Mouse (Mus musculus): Measurements from ENCODE around the gene Isl2. TPM values are rescaled to one million over a fixed set of nuclear protein-coding genes. Genes with fewer than 3 reads are reported as not detected.

The Isl2 gene
- polyA plus RNA-seq, 1 experiment, result not detected

DNA sequence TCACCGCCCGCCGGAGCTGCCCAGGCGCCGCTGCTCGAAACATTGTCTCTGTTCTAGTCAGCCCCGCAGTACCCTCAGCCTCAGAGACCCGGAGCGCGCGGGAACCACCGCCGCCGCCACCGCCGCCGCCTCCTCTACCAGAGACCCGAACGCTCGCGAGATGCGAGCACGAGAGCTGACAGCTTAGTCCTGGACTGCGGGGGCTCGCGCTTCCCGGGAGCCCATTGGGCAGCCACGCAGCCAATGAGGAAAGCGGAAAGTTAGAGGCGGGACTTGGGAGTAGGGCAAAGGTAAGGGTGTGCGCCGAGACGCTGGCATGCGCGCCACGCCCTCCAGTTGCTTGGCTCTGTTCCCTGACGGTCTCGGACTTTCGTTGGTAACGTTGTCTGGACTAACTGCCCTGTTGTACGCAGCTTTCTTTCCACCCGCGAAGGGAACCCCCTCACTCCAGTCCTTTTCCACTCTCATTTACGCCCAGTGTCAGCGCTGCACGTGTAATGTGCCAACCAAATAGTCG lies 26.4 kb upstream of the Isl2 start, which contains the start of gene Etfa:
TSS of gene Etfa (minus strand) at position 217 of the 517 bp plus-strand sequence.
- H3K9me3 ChIP-seq (replicated peaks; ENCODE audit: control insufficient read depth, insufficient read depth, low read length, poor library complexity, severe bottlenecking), result peaks cover 3% of the 10 kb centered on the region; the same call in 1 of the 2 replicates
- H3K36me3 ChIP-seq (ENCODE audit: control insufficient read depth, insufficient read depth, low read length, poor library complexity, severe bottlenecking), result no peaks in the 10 kb centered on the region
- peak within 1 kb of the TSS; percentile 46; the same call in 1 of the 2 replicates for H3K27ac ChIP-seq (ENCODE audit: insufficient read depth, low read length)
- H3K4me1 ChIP-seq (ENCODE audit: control insufficient read depth, insufficient read depth, low read length), result no peaks in the 10 kb centered on the region
- TF ChIP-seq POLR2A (IDR thresholded peaks at IDR 0.05; ENCODE audit: insufficient read depth, low read length) (peak; percentile 53), EP300 (IDR thresholded peaks at IDR 0.05; ENCODE audit: insufficient read depth, low read depth, low read length) (no peak)
- H3K4me3 ChIP-seq (ENCODE audit: low read depth, low read length), result peak within 1 kb of the TSS; percentile 81
- peak within 1 kb of the TSS; percentile 93 for H3K9ac ChIP-seq (ENCODE audit: low read depth, poor library complexity, severe bottlenecking)
- H3K27me3 ChIP-seq (ENCODE audit: control insufficient read depth, insufficient read depth, low read length, poor library complexity, severe bottlenecking), result no peaks in the 10 kb centered on the region

DNA sequence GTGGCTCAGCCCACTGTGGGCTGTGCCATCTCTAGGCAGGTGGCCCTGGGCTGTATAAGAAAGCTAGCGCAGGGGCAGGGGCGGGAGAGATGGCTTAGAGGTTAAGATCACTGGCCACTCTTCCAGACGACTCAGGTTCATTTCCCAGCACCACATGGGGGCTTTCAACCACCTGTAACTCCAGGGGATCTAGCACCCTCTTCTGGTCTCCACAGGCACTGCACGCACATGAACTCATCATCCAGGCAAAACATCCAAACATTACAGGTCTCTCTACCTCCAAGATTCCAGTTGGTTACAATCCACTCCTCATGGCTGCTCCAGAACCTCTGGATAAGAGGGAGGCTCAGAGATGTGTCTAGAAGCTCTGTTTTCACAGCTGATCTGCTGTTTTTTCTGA lies 12.8 kb upstream of the Isl2 start:
- no peaks in the 10 kb centered on the region; the same call in 1 of the 2 replicates for H3K27me3 ChIP-seq (ENCODE audit: control insufficient read depth, insufficient read depth, low read length, poor library complexity, severe bottlenecking)
- TF ChIP-seq POLR2A (IDR thresholded peaks at IDR 0.05; ENCODE audit: insufficient read depth, low read length), result no peak
- peak; percentile 91 for TF ChIP-seq CTCF (IDR thresholded peaks at IDR 0.05; ENCODE audit: low read depth, low read length)
- H3K36me3 ChIP-seq (ENCODE audit: control insufficient read depth, insufficient read depth, low read length, poor library complexity, severe bottlenecking), result no peaks in the 10 kb centered on the region
- H3K9ac ChIP-seq (ENCODE audit: low read depth, poor library complexity, severe bottlenecking), result no peak overlapping the region
- H3K9me3 ChIP-seq (replicated peaks; ENCODE audit: control insufficient read depth, insufficient read depth, low read length, poor library complexity, severe bottlenecking), result no peaks in the 10 kb centered on the region
- no peaks in the 10 kb centered on the region for H3K4me1 ChIP-seq (ENCODE audit: control insufficient read depth, insufficient read depth, low read length)
- H3K4me3 ChIP-seq (ENCODE audit: low read depth, low read length), result no peak overlapping the region
- H3K27ac ChIP-seq (ENCODE audit: insufficient read depth, low read length), result no peak overlapping the region

DNA sequence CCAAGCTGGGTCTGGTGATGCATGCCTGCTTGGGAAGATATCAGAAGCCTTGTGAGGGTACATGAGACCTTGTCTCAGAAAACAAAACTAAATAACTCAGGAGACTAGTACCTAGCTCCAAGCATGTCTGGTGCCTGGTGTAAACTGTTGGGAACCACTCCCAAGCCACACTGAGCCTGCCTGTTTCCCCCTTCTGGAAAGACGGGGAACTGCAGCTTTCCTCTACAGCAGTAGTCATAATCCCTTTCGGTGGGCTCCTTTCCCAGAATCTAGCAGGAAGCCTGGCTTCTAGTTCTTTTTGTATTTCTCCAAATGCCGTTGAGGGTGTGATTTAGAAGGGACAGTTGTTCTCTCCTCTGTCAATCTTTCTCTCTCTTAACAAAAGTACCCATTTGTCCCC lies 2.6 kb upstream of the Isl2 start:
- Histone ChIP-seq H3K27me3 (ENCODE audit: control insufficient read depth, insufficient read depth, low read length, poor library complexity, severe bottlenecking) (peaks cover 9% of the 10 kb centered on the region; the same call in 1 of the 2 replicates), H3K9ac (ENCODE audit: low read depth, poor library complexity, severe bottlenecking) (no peak overlapping the region), H3K36me3 (ENCODE audit: control insufficient read depth, insufficient read depth, low read length, poor library complexity, severe bottlenecking) (no peaks in the 10 kb centered on the region), H3K27ac (ENCODE audit: insufficient read depth, low read length) (no peak overlapping the region), H3K9me3 (replicated peaks; ENCODE audit: control insufficient read depth, insufficient read depth, low read length, poor library complexity, severe bottlenecking) (no peaks in the 10 kb centered on the region), H3K4me3 (ENCODE audit: low read depth, low read length) (no peak overlapping the region), H3K4me1 (ENCODE audit: control insufficient read depth, insufficient read depth, low read length) (no peaks in the 10 kb centered on the region)
- no peak for TF ChIP-seq EP300 (IDR thresholded peaks at IDR 0.05; ENCODE audit: insufficient read depth, low read depth, low read length)
- peak; percentile 59 for TF ChIP-seq CTCF (IDR thresholded peaks at IDR 0.05; ENCODE audit: low read depth, low read length)

- Histone ChIP-seq H3K9ac (ENCODE audit: low read depth, poor library complexity, severe bottlenecking) (no peak overlapping the region), H3K4me3 (ENCODE audit: low read depth, low read length) (no peak overlapping the region), H3K27me3 (ENCODE audit: control insufficient read depth, insufficient read depth, low read length, poor library complexity, severe bottlenecking) (peaks cover 22% of the 10 kb centered on the region), H3K4me1 (ENCODE audit: control insufficient read depth, insufficient read depth, low read length) (no peaks in the 10 kb centered on the region), H3K36me3 (ENCODE audit: control insufficient read depth, insufficient read depth, low read length, poor library complexity, severe bottlenecking) (no peaks in the 10 kb centered on the region), H3K27ac (ENCODE audit: insufficient read depth, low read length) (no peak overlapping the region), H3K9me3 (replicated peaks; ENCODE audit: control insufficient read depth, insufficient read depth, low read length, poor library complexity, severe bottlenecking) (no peaks in the 10 kb centered on the region)
- TF ChIP-seq POLR2A (IDR thresholded peaks at IDR 0.05; ENCODE audit: insufficient read depth, low read length) (no peak), EP300 (IDR thresholded peaks at IDR 0.05; ENCODE audit: insufficient read depth, low read depth, low read length) (no peak), CTCF (IDR thresholded peaks at IDR 0.05; ENCODE audit: low read depth, low read length) (no peak)
Observed at GRCm38 (mm10) chr9:55539006-55539405, 534 bp downstream of the Isl2 start.

GRCm38 (mm10) chr9:55539661-55540390 lies 1.4 kb downstream of the Isl2 start:
- H3K27me3 ChIP-seq (ENCODE audit: control insufficient read depth, insufficient read depth, low read length, poor library complexity, severe bottlenecking), result peaks cover 22% of the 10 kb centered on the region
- H3K36me3 ChIP-seq (ENCODE audit: control insufficient read depth, insufficient read depth, low read length, poor library complexity, severe bottlenecking), result no peaks in the 10 kb centered on the region
- TF ChIP-seq POLR2A (IDR thresholded peaks at IDR 0.05; ENCODE audit: insufficient read depth, low read length), result no peak
- TF ChIP-seq CTCF (IDR thresholded peaks at IDR 0.05; ENCODE audit: low read depth, low read length), result no peak
- no peak for TF ChIP-seq EP300 (IDR thresholded peaks at IDR 0.05; ENCODE audit: insufficient read depth, low read depth, low read length)
- H3K9me3 ChIP-seq (replicated peaks; ENCODE audit: control insufficient read depth, insufficient read depth, low read length, poor library complexity, severe bottlenecking), result no peaks in the 10 kb centered on the region
- no peak overlapping the region for H3K27ac ChIP-seq (ENCODE audit: insufficient read depth, low read length)
- no peak overlapping the region for H3K9ac ChIP-seq (ENCODE audit: low read depth, poor library complexity, severe bottlenecking)
- H3K4me3 ChIP-seq (ENCODE audit: low read depth, low read length), result peak overlapping the region; percentile 29; the same call in 1 of the 2 replicates
- no peaks in the 10 kb centered on the region for H3K4me1 ChIP-seq (ENCODE audit: control insufficient read depth, insufficient read depth, low read length)

DNA sequence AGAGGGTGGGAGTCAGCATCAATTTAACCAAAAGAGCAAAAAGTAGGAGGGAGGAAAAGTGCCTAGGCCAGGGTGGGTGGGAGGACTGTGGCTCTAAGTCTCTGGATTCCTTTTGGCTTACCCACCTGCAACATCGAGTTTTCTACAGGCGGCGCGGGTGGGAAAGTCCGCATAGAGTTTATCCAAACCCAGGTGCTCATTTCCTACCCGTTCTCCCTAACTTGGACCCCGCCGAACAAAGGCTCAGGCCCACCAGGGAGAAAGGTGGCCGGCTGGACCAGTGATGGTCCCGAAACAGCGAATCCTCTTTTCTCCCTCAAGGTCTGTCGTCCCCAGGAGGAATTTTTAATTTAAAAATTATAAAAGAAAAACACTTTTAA lies 1.9 kb downstream of the Isl2 start:
- H3K9ac ChIP-seq (ENCODE audit: low read depth, poor library complexity, severe bottlenecking), result peak overlapping the region; percentile 12; the same call in 1 of the 2 replicates
- no peaks in the 10 kb centered on the region for H3K4me1 ChIP-seq (ENCODE audit: control insufficient read depth, insufficient read depth, low read length)
- H3K4me3 ChIP-seq (ENCODE audit: low read depth, low read length), result peak overlapping the region; percentile 42
- H3K27ac ChIP-seq (ENCODE audit: insufficient read depth, low read length), result no peak overlapping the region
- no peaks in the 10 kb centered on the region for H3K36me3 ChIP-seq (ENCODE audit: control insufficient read depth, insufficient read depth, low read length, poor library complexity, severe bottlenecking)
- no peaks in the 10 kb centered on the region for H3K9me3 ChIP-seq (replicated peaks; ENCODE audit: control insufficient read depth, insufficient read depth, low read length, poor library complexity, severe bottlenecking)
- TF ChIP-seq CTCF (IDR thresholded peaks at IDR 0.05; ENCODE audit: low read depth, low read length), result no peak
- no peak for TF ChIP-seq POLR2A (IDR thresholded peaks at IDR 0.05; ENCODE audit: insufficient read depth, low read length)
- no peak for TF ChIP-seq EP300 (IDR thresholded peaks at IDR 0.05; ENCODE audit: insufficient read depth, low read depth, low read length)
- peaks cover 22% of the 10 kb centered on the region for H3K27me3 ChIP-seq (ENCODE audit: control insufficient read depth, insufficient read depth, low read length, poor library complexity, severe bottlenecking)
